Mouse (Mus musculus): ENCODE measurements at regions not wholly inside any gene's neighbourhood (a gene's known extent, or its start where the extent isn't known, plus 50 kb on each side); places are given as distances from the start of the nearest gene placed in this dataset.

GRCm38 (mm10) chr14:115042055-115042564, 49.9 kb upstream of the Gpc5 start:
- TF ChIP-seq POLR2A (IDR thresholded peaks at IDR 0.05; ENCODE audit: insufficient read depth, low read depth, low read length) (peak; percentile 35; the same call in 1 of the 2 replicates), CTCF (IDR thresholded peaks at IDR 0.05; ENCODE audit: insufficient read depth, low read depth, low read length) (peak; percentile 91)
